Mouse (Mus musculus) cortical plate, adult 2 months (tissue): ENCODE measurements around the gene Chrm4. TPM values are rescaled to one million over a fixed set of nuclear protein-coding genes. Genes with fewer than 3 reads are reported as not detected.

ENCODE experiments used
- H3K27ac ChIP-seq: fragments of 200-500 bp; 2 replicates; pipeline ENCODE4 v1.5.1; 2012; ENCODE audit warnings: low read length, control low read depth, inconsistent platforms; ENCODE audit not compliant: insufficient read depth
- H3K4me1 ChIP-seq: fragments of 200-500 bp; 2 replicates; pipeline ENCODE4 v1.6.1; 2011; ENCODE audit warnings: low read length; ENCODE audit not compliant: control insufficient read depth, insufficient read depth
- H3K4me3 ChIP-seq: fragments of 200-500 bp; 2 replicates; pipeline ENCODE4 v1.5.1; 2011; ENCODE audit warnings: mild to moderate bottlenecking, low read length, control low read depth; ENCODE audit not compliant: insufficient read depth
- CTCF ChIP-seq: fragments of 200-500 bp; IDR thresholded peaks from 2 replicates; pipeline ENCODE4 v1.5.1; 2011; ENCODE audit warnings: mild to moderate bottlenecking, control low read depth, low read length; ENCODE audit not compliant: insufficient read depth; ENCODE audit errors: extremely low read depth
- POLR2A ChIP-seq: fragments of 200-500 bp; IDR thresholded peaks from 2 replicates; pipeline ENCODE4 v1.6.1; 2011; ENCODE audit warnings: mild to moderate bottlenecking, low read length, control low read depth; ENCODE audit not compliant: insufficient read depth; ENCODE audit errors: extremely low read depth
- polyA plus RNA-seq: library from polyadenylated mRNA; depleted of rRNA; stranded (reverse); fragments of >200 nt; gene quantifications from 2 replicates; pipeline ENCODE4 v1.2.3, GENCODE M21; 2012; rRNA removed

Gene Chrm4
- polyA plus RNA-seq = 32.9 and 45.0 TPM in 2 replicates

DNA sequence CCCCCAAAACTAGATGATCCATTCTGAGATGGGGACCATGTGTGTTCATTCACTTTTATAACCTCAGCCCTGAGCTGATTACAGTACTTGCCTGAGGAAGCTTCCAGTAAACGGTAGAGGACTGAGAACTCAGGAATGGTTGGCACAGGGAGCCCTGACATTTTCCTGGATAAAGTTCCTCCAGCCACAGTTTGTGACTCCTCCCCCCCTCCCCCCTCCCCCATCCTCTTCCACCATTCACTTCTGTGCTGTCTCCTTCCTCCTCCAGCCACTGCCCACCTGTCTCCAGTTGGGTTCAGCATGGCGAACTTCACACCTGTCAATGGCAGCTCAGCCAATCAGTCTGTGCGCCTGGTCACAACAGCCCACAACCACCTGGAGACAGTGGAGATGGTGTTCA, at the start of gene Chrm4:
Chrm4 (plus strand) TSS at position 301 of the 400 bp plus-strand sequence.
- H3K4me1 ChIP-seq = peaks cover 9% of the 10 kb centered on the region
- no peak within 1 kb of the TSS for H3K4me3 ChIP-seq
- H3K27ac ChIP-seq = no peak within 1 kb of the TSS
- no peak for TF ChIP-seq CTCF
- TF ChIP-seq POLR2A = no peak

DNA sequence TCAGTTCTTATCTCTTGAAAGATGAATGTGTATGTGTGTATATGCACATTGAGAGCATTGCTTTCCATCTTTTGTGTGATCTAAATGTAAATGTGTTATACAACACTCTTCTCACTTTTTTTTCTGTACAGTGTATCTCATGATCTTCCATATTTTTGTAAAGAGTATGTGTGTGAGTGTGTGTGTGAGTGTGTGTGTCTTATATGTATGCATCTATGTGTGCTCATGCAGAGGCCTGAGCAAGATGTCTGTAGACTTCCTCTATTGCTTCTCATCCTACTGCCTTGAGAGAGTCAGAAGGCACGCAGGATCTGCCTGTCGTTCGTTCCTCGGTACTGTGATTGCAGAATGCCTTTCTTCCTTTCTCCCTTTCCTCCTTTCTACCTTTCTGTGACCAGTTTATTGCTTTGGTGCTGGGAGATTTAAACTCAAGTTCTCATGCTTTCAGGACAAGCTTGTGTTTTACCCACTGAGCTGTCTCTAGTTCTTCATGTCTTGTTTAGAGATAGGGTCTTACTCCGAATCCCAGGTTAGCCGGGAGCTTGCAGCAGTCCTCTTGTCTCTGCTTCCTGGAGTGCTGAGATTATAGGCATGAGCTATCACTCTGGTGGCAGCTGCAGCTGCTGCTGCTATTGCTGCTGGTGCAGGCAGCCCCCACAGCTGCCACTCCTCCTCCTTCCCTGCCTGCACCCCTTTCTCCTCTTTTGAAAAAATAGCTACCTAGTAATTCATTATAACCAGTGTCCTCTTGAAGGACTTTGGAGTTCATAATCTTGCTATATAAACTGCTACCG, 48.5 kb upstream of the Chrm4 start:
- Histone ChIP-seq H3K27ac (no peak overlapping the region), H3K4me3 (no peak overlapping the region), H3K4me1 (peaks cover 2% of the 10 kb centered on the region)
- no peak for TF ChIP-seq POLR2A
- TF ChIP-seq CTCF = no peak

DNA sequence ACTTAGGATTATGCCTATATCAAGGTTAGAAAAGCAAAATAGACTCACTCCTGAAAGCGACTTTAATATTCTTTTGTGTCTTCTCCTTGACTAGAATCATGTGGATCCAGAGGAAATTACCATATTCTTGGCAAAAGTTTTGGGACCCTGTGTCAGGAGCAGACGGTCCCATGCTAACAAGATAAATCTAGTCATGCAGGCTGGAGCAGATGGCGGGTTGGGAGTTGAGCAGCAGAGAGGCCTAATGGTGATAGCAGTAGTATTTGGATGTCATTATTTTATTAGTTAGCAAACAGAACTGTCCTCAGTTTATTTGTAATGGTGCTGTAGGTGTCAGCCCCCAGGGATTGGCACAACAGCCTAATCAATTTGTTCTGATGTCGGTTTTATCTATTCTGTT, 43.1 kb upstream of the Chrm4 start:
- TF ChIP-seq POLR2A = no peak
- no peak for TF ChIP-seq CTCF
- no peak overlapping the region for H3K4me3 ChIP-seq
- no peak overlapping the region for H3K27ac ChIP-seq
- H3K4me1 ChIP-seq = no peaks in the 10 kb centered on the region

DNA sequence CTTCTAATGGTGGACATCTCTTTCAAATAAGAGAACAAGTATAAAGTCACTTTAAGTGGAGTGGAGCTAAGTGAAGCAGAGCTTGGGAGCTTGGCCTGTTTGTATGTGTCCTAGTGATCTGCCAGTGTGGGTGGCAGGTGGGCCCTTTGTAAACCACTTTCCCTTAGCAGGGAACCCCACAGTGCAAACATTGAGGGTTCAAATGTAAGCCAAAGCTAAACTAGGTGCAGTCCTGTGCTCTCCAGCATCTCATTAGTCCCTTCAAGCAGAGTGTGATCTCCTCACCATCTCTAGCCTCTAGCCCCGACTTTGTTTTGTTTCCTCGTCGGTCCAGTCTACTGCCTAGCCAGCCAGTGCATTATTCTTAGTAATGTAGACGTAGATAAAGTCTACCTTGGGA, 42.4 kb upstream of the Chrm4 start:
- H3K4me3 ChIP-seq = no peak overlapping the region
- no peak for TF ChIP-seq CTCF
- no peak for TF ChIP-seq POLR2A

DNA sequence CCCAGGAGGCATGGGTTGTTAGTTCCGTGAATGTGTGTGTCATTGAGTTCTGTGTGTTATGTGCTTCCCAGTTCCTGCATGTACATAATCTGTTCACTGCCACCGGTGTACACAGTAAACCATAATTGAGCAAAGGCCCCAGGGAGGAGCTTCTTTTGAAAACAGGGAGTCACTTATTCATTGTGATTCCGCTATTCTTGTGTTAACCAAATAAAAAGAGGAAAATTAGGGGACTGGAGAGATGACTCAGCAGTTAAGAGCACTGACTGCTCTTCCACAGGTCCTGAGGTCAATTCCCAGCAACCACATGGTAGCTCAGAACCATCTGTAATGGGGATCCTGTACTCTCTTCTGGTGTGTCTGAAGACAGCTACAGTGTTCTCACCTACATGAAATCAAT, 32.3 kb upstream of the Chrm4 start:
- Histone ChIP-seq H3K4me3 (no peak overlapping the region), H3K27ac (no peak overlapping the region), H3K4me1 (peaks cover 1% of the 10 kb centered on the region; the same call in 1 of the 2 replicates)
- no peak for TF ChIP-seq POLR2A
- TF ChIP-seq CTCF = no peak

More for the DNA sequence above, 42.4 kb upstream of the Chrm4 start:
- H3K27ac ChIP-seq = no peak overlapping the region
- H3K4me1 ChIP-seq = no peaks in the 10 kb centered on the region

DNA sequence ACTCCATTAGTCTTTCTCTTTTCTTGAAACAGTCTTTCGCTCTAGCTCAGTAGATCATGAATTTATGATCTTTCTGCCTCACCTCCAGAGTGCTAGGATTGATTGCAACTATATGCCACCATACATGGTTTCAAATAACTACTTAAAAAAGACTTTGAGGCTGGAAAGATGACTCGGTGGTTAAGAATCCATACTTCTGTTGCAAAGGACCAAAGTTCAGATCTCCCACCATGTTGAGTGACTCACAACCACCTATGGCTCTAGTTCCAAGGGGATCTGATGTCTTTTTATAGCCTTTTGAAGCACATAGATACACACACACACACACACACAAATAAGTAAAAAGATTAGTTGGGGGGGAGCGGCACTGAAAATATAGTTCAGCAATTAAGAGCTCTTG, 31.6 kb upstream of the Chrm4 start:
- no peak for TF ChIP-seq CTCF
- TF ChIP-seq POLR2A = no peak
- Histone ChIP-seq H3K4me3 (no peak overlapping the region), H3K4me1 (peaks cover 3% of the 10 kb centered on the region; the same call in 1 of the 2 replicates), H3K27ac (no peak overlapping the region)

DNA sequence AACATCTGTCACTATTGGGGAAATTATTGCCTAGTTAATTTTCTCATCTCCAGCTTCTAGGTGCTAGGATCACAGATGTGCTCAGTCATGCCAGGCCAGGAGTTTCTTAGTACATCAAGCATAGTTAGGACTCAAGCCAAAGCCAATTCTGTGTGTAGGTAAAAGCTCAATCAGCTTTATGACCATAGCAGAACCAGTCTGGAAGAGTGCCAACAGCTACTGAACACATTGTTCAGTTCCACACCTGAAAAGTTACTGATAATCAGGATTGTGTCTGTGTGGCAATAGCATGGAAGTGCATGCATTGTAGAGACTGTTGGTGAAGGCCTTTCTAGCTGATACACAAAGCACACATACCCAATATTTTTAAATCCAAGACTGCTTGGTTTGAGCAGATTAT, 29.1 kb upstream of the Chrm4 start:
- TF ChIP-seq CTCF (no peak), POLR2A (no peak)
- H3K4me1 ChIP-seq = peaks cover 4% of the 10 kb centered on the region

DNA sequence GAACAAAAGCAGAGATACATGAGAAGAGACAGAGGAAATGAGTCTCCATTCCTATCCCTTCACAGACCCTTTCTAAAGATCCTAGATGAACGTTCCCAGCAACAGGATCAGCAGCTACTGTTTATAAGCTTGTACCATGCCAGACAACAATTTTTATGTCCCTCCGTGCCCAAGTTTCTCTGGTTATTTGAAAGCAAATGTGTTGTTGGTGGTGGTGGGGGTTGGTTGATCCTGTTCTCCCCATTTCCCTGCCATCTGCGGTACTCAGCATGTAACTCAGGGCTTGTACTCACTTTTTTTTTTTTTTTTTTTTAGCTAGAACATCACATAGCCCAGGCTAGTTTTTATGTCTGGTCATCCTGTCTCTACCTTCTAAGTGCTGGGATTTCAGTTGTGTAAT, 27.9 kb upstream of the Chrm4 start:
- H3K4me3 ChIP-seq = no peak overlapping the region

More for the DNA sequence above, 29.1 kb upstream of the Chrm4 start:
- no peak overlapping the region for H3K4me3 ChIP-seq
- no peak overlapping the region for H3K27ac ChIP-seq

DNA sequence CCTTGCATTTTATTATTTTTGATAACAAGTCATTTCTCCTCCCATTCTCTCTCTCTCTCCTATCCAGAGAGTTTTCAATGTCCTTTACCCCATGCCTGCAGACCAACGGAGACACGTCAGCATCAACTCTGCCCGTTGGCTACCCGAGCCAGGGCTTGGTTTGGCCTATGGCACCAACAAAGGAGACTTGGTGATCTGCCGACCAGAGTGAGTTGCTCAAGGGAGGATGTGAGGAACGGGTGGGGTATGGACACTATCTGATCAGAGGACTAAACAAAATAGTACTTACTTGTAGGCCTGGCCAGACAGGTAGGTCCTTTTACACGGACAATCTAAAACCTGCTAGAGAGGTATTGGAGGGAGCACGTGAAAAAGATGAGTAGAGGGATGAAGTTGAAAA, 26.6 kb upstream of the Chrm4 start:
- TF ChIP-seq POLR2A (no peak), CTCF (no peak)
- H3K27ac ChIP-seq = no peak overlapping the region
- H3K4me3 ChIP-seq = no peak overlapping the region
- peaks cover 14% of the 10 kb centered on the region for H3K4me1 ChIP-seq

More for the DNA sequence above, 27.9 kb upstream of the Chrm4 start:
- no peak overlapping the region for H3K27ac ChIP-seq
- TF ChIP-seq CTCF (no peak), POLR2A (no peak)
- peaks cover 8% of the 10 kb centered on the region for H3K4me1 ChIP-seq

DNA sequence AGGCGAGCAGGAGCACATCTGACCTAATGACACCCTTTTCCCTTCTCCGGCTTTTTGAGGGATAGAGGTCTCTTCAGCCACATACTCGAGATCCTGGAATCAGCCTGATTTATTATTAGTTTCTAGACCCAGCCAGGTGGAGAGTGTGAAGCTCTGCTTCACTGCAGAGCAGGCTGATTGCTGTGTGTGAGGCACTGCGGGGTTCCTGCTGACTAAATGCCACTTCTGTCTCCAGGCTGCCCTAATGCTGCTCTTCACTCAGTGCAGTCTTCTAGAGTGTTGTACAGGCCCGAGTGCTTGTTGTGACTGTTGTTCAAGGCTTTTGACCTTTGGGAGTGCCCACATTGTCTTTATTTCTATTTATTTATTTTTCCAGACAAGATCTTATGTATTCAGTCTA, 24.7 kb upstream of the Chrm4 start:
- TF ChIP-seq POLR2A (no peak), CTCF (no peak)
- Histone ChIP-seq H3K4me3 (no peak overlapping the region), H3K27ac (0 out of 2 replicates have a peak overlapping the region, but pooled peaks have one; percentile 33), H3K4me1 (peaks cover 16% of the 10 kb centered on the region)
